Mouse (Mus musculus) cerebellum, adult 11-12 months (tissue): ENCODE measurements around the gene Lig4.

Source experiments
- DNase-seq: peaks from one replicate; pipeline ENCODE4 v3.0.0; 2022

Lig4 gene

DNA sequence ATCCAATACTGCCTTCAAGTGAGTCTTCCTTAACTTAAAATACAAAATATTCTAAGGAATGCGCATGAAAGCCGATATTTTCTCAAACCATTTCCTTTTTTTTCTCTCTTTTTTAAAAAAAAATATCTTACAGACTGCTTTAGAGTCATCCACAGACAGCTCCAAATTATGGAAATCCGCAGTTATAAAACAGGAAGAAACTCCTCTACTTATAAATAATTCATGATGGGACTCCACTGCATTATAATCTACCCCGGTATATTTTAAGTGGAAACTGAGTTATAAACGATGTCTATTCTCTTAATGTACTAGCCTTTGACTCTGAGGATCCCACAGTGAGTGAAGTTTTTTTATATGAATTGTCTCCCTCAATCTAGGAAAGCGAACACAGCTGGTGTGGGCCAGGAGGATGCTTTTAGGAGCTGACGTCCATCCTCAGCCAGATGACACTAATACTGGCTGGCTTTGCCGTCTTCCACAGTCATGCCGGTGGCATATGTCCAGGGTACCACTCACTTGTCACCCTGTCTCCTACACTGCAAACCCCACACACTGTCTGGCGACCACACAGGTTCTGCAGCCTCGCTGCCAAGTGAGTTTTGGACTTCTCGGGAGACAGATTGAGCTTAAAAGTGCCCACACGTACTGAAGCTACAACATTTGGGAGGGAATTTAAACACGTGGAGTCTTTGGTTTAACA is 47.6 kb downstream of the Lig4 start:
- no peak for DNase-seq
